Mouse (Mus musculus) cortical plate, adult 2 months (tissue): ENCODE results near the gene Btbd19.

Experiments used
- CTCF ChIP-seq: fragments of 200-500 bp; IDR thresholded peaks from 2 replicates; pipeline ENCODE4 v1.5.1; 2011; ENCODE audit warnings: mild to moderate bottlenecking, control low read depth, low read length; ENCODE audit not compliant: insufficient read depth; ENCODE audit errors: extremely low read depth
- POLR2A ChIP-seq: fragments of 200-500 bp; IDR thresholded peaks from 2 replicates; pipeline ENCODE4 v1.6.1; 2011; ENCODE audit warnings: mild to moderate bottlenecking, low read length, control low read depth; ENCODE audit not compliant: insufficient read depth; ENCODE audit errors: extremely low read depth

DNA sequence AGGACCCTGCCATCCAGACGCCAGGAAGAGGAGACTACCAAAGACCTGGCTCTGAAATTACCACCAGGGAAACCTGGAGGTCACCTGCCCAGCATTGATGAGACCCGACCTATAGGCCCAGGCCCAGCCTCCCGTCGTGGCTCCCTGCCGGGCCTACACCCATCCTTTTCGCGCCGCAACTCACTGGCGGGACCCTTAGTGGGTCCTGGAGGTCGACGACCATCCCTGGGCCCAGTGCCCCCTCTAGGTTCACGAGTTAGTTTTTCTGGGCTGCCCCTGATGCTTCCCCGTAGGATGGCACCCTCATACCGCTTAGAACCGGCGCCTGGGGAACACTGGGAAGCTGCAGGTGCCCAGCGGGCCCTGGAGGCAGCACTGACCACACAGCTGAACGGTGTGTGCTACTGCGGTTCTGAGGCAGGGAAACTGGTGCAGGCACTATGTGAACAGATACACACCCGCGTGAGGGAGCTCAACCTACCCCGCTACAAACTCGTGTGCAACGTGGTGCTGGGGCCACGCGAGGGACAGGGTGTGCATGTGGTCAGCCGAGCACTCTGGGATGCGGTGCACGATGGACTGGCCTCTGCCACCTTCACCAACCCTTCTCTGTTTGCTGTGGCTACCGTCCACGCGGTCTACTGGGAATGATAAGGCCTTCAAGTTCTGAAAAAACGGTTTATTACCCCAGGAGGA lies 2.6 kb upstream of the Btbd19 start:
- no peak for TF ChIP-seq CTCF
- no peak for TF ChIP-seq POLR2A
